8 mouse cellular contexts compared by ENCODE assay signal in genomic region chr14:100284861-100285655, GRCm38 (mm10). TPM values are rescaled to one million over a fixed set of nuclear protein-coding genes. Genes with fewer than 3 reads are reported as not detected.
DNase-seq lines count a peak whose midpoint lies in the region; ATAC-seq lines count a peak whose summit lies in the region.

No protein-coding gene starts in this region.

- no peaks in the 10 kb centered on the region for H3K27me3 ChIP-seq in intestine, embryonic 14.5 days (replicated peaks; ENCODE audit: control insufficient read depth, insufficient read depth, low read length)

- H3K9me3 ChIP-seq in intestine, embryonic 14.5 days (ENCODE audit: control insufficient read depth, low read length) = no peaks in the 10 kb centered on the region; the same call in 1 of the 2 replicates

- WGBS in intestine, embryonic 14.5 days = 0% methylated on average over 37 of the region's 48 CpGs

- ATAC-seq in intestine, embryonic 14.5 days (replicated peaks; ENCODE audit: low FRiP score, low TSS enrichment, low read depth) = peak; percentile 91
- ATAC-seq in megakaryocyte-erythroid progenitor cell, adult 5-6 weeks (replicated peaks; ENCODE audit: low FRiP score, low TSS enrichment, poor library complexity, severe bottlenecking) = 0 out of 2 replicates have a peak, but pooled peaks have one; percentile 24

- H3K4me2 ChIP-seq in intestine, embryonic 14.5 days (ENCODE audit: low read length) = peak overlapping the region; percentile 97

- H3K36me3 ChIP-seq in intestine, embryonic 14.5 days (ENCODE audit: control insufficient read depth, insufficient read depth, low read length) = no peaks in the 10 kb centered on the region

- H3K4me1 ChIP-seq in intestine, embryonic 14.5 days (replicated peaks; ENCODE audit: control insufficient read depth, insufficient read depth, low read length) = peaks cover 21% of the 10 kb centered on the region

- H3K9ac ChIP-seq in intestine, embryonic 14.5 days (ENCODE audit: low read length) = peak overlapping the region; percentile 61

- peak overlapping the region; percentile 63 for H3K4me3 ChIP-seq in intestine, embryonic 14.5 days (ENCODE audit: low read depth, low read length)

- H3K27ac ChIP-seq in intestine, embryonic 14.5 days (ENCODE audit: low read depth) = peak overlapping the region; percentile 78

- intact Hi-C loops in gastrocnemius, postnatal 36 days (cut with DNase I) = loop anchor here (2.0 kb wide), 1 partner anchor 174 kb away; no protein-coding TSS in a partner anchor
- intact Hi-C loops in left cerebral cortex, postnatal 25 days (cut with DNase I) = loop anchor here (1.0 to 5.0 kb wide), 5 partner anchors 72 to 343 kb away; no protein-coding TSS in a partner anchor

- DNase-seq in adrenal gland, adult 18-20 months (ENCODE audit: low spot score in 2 of 2) = peak; percentile 57 to 76
- peak; percentile 91 for DNase-seq in embryo, embryonic 10.5 days (ENCODE audit: low spot score)
- DNase-seq in gastrocnemius, postnatal 36 days = peak; percentile 56 to 66
- DNase-seq in intestine, embryonic 14.5 days (ENCODE audit: low spot score) = peak; percentile 88
- peak; percentile 65 to 74 for DNase-seq in left cerebral cortex, postnatal 25 days (ENCODE audit: low spot score in 2 of 2)
- DNase-seq in right cerebral cortex, postnatal 10 days (ENCODE audit: low spot score in 2 of 2) = peak; percentile 81 to 82
- DNase-seq in yolk sac, embryonic 10.5 days (ENCODE audit: low spot score) = peak; percentile 90

RNA-seq across cellular contexts. Expression of gene Klf12, which starts 0.6 kb away (rescaled TPM):
- 10 to 100 TPM; 12.2 to 17.0 TPM for total RNA-seq in adrenal gland, adult 18-20 months (2021)
- total RNA-seq in gastrocnemius, postnatal 36 days (2021) = 10 to 100 TPM in 1 of 2 experiments, 1 to 10 TPM in 1; 10.0 to 12.8 TPM
- 14.8 and 18.5 TPM in 2 replicates for polyA plus RNA-seq in intestine, embryonic 14.5 days (2014; fragmentation: Nextera tagmentation; extraction: Ambion mirVana)
- total RNA-seq in left cerebral cortex, postnatal 25 days (2021) = 10 to 100 TPM; 45.1 to 51.3 TPM
- not detected in 2 replicates for total RNA-seq in megakaryocyte-erythroid progenitor cell, adult 5-6 weeks (2014; fragmentation: Nextera tagmentation)
- total RNA-seq in megakaryocyte-erythroid progenitor cell, adult 5-6 weeks (2017) = 6.7 TPM in 1 of 2 replicates, not detected in the other

Comparison
In these comparisons a context has a peak if more than half of its experiments do, and no peak if none do; other contexts are left out.
1. Peak in every context shown above with its lines: DNase-seq, ATAC-seq, H3K4me3 ChIP-seq and H3K27ac ChIP-seq.